Mouse (Mus musculus) heart, embryonic 16.5 days (tissue): ENCODE measurements around the gene 4930451I11Rik. TPM values are rescaled to one million over a fixed set of nuclear protein-coding genes. Genes with fewer than 3 reads are reported as not detected.

Experiments
- ATAC-seq: fragments of 200-750 bp; cut with Nextera tagmentation; replicated peaks from 2 replicates; pipeline ENCODE4 v1.8.0; 2017; ENCODE audit warnings: moderate number of reproducible peaks; ENCODE audit not compliant: insufficient read depth, low FRiP score; ENCODE audit errors: extremely low read depth
- H3K27ac ChIP-seq: fragments of 300-500 bp; sonication (generic); 2 replicates; pipeline ENCODE4 v1.5.1; 2014; ENCODE audit warnings: mild to moderate bottlenecking, low read length, control low read depth, moderate library complexity
- H3K27me3 ChIP-seq: fragments of 300-500 bp; sonication (generic); 2 replicates; pipeline ENCODE4 v1.6.1; 2014; ENCODE audit warnings: low read length, mixed read lengths; ENCODE audit not compliant: control insufficient read depth, insufficient read depth
- H3K36me3 ChIP-seq: fragments of 300-500 bp; sonication (generic); 2 replicates; pipeline ENCODE4 v1.6.1; 2014; ENCODE audit not compliant: control insufficient read depth, insufficient read depth
- H3K4me1 ChIP-seq: fragments of 300-500 bp; sonication (generic); 2 replicates; pipeline ENCODE4 v1.6.1; 2014; ENCODE audit warnings: low read length, mixed read lengths; ENCODE audit not compliant: control insufficient read depth, insufficient read depth
- H3K4me2 ChIP-seq: fragments of 300-500 bp; sonication (generic); 2 replicates; pipeline ENCODE4 v1.6.1; 2014; ENCODE audit warnings: low read depth, mild to moderate bottlenecking, control low read depth, low read length
- H3K4me3 ChIP-seq: fragments of 300-500 bp; sonication (generic); 2 replicates; pipeline ENCODE4 v1.5.1; 2014; ENCODE audit warnings: mild to moderate bottlenecking, control low read depth, low read length
- H3K9ac ChIP-seq: fragments of 300-500 bp; sonication (generic); 2 replicates; pipeline ENCODE4 v1.6.1; 2014; ENCODE audit warnings: low read length, control low read depth
- H3K9me3 ChIP-seq: fragments of 300-500 bp; sonication (generic); replicated peaks from 2 replicates; pipeline ENCODE4 v1.6.1; 2016; ENCODE audit warnings: low read length; ENCODE audit not compliant: control insufficient read depth
- WGBS: fragments of 180-500 bp; shearing (Covaris S2); extraction: QIAGEN DNeasy Blood & Tissue Kit; methylation state at CpG from one replicate; pipeline ENCODE4 v1.1.7; 2014; 5-methylcytosine and 5-hydroxymethylcytosine counted together
- polyA plus RNA-seq: library from polyadenylated mRNA; unstranded; fragments of >200 nt; fragmentation: Nextera tagmentation; extraction: Ambion mirVana; gene quantifications from 2 replicates; pipeline ENCODE4 v1.2.1, GENCODE M21; 2015

Gene 4930451I11Rik
- polyA plus RNA-seq, 1 experiment from 2014 or later: not detected

- Histone ChIP-seq H3K36me3 (no peaks in the 10 kb centered on the region), H3K27ac (peak overlapping the region; percentile 90), H3K9ac (peak overlapping the region; percentile 68), H3K4me2 (peak overlapping the region; percentile 66), H3K9me3 (no peaks in the 10 kb centered on the region), H3K27me3 (no peaks in the 10 kb centered on the region), H3K4me3 (peak overlapping the region; percentile 63), H3K4me1 (peaks cover 15% of the 10 kb centered on the region)
- under 1% methylated on average over 43 of the region's 43 CpGs for WGBS
- ATAC-seq: peak; percentile 92
These were observed 22.6 kb downstream of the 4930451I11Rik start for GRCm38 (mm10) chr7:126808703-126809455.

DNA sequence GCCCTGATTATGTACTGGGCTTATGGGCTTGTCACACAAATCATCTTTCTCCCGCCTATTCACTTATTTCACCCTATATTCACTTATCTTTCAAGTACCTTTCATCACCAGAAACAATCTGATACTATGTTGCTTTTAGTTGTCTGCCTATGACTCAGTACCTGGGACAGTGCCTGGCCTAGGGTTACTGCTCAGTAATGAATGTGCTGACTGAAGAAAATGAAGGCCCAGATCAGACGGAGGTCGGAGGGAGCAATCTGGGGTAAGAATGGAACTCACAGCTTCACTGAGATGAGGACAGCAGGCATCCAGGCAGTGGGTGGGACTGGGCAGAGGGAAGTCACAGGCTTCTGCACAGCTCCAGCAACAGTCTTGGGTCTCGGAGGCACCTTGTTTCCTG, 24.0 kb downstream of the 4930451I11Rik start:
- Histone ChIP-seq H3K4me2 (peak overlapping the region; percentile 66), H3K9me3 (no peaks in the 10 kb centered on the region), H3K9ac (peak overlapping the region; percentile 68), H3K4me1 (peaks cover 15% of the 10 kb centered on the region), H3K27me3 (no peaks in the 10 kb centered on the region), H3K36me3 (no peaks in the 10 kb centered on the region), H3K27ac (no peak overlapping the region), H3K4me3 (peak overlapping the region; percentile 63; the same call in 1 of the 2 replicates)
- no peak for ATAC-seq
- WGBS: 52% methylated on average over 4 of the region's 4 CpGs

DNA sequence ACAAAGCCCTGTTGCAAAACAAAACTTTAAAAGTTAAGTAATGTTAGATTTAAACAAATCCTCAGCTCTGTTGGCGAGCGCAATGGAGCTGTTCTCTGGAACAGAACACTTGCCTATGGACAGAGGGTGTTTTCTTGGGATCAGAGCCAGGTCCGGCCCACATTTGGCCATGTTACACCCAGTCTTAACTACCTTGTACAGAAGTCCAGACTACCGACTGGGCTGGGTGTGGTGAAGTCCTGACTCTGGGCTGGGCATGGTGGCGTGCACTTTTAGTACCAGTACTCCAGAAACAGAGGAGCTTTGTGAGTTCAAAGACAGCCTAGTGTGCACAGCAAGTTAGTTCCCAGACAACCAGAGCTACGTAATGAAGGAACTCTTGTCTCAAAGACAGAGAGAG, 24.5 kb downstream of the 4930451I11Rik start:
- no peak overlapping the region for H3K4me2 ChIP-seq
- no peak for ATAC-seq

GRCm38 (mm10) chr7:126803751-126804150, 27.7 kb downstream of the 4930451I11Rik start:
- no peak overlapping the region for H3K4me2 ChIP-seq
- H3K4me3 ChIP-seq: no peak overlapping the region
- H3K27me3 ChIP-seq: no peaks in the 10 kb centered on the region
- H3K9ac ChIP-seq: no peak overlapping the region
- H3K4me1 ChIP-seq: peaks cover 23% of the 10 kb centered on the region
- H3K9me3 ChIP-seq: no peaks in the 10 kb centered on the region
- no peak for ATAC-seq
- no peaks in the 10 kb centered on the region for H3K36me3 ChIP-seq
- H3K27ac ChIP-seq: no peak overlapping the region

More for the DNA sequence above, 24.5 kb downstream of the 4930451I11Rik start:
- no peak overlapping the region for H3K4me3 ChIP-seq
- no peak overlapping the region for H3K27ac ChIP-seq
- no peak overlapping the region for H3K9ac ChIP-seq
- no peaks in the 10 kb centered on the region for H3K36me3 ChIP-seq
- WGBS: 67% methylated on average over 6 of the region's 6 CpGs
- H3K9me3 ChIP-seq: no peaks in the 10 kb centered on the region
- H3K4me1 ChIP-seq: peaks cover 15% of the 10 kb centered on the region
- H3K27me3 ChIP-seq: no peaks in the 10 kb centered on the region

GRCm38 (mm10) chr7:126803181-126803580, 28.3 kb downstream of the 4930451I11Rik start:
- WGBS: 82% methylated on average over 6 of the region's 6 CpGs
- Histone ChIP-seq H3K4me2 (no peak overlapping the region), H3K27ac (no peak overlapping the region), H3K27me3 (no peaks in the 10 kb centered on the region), H3K9ac (no peak overlapping the region), H3K4me1 (peaks cover 18% of the 10 kb centered on the region), H3K9me3 (no peaks in the 10 kb centered on the region), H3K4me3 (no peak overlapping the region), H3K36me3 (no peaks in the 10 kb centered on the region)
- ATAC-seq: no peak

DNA sequence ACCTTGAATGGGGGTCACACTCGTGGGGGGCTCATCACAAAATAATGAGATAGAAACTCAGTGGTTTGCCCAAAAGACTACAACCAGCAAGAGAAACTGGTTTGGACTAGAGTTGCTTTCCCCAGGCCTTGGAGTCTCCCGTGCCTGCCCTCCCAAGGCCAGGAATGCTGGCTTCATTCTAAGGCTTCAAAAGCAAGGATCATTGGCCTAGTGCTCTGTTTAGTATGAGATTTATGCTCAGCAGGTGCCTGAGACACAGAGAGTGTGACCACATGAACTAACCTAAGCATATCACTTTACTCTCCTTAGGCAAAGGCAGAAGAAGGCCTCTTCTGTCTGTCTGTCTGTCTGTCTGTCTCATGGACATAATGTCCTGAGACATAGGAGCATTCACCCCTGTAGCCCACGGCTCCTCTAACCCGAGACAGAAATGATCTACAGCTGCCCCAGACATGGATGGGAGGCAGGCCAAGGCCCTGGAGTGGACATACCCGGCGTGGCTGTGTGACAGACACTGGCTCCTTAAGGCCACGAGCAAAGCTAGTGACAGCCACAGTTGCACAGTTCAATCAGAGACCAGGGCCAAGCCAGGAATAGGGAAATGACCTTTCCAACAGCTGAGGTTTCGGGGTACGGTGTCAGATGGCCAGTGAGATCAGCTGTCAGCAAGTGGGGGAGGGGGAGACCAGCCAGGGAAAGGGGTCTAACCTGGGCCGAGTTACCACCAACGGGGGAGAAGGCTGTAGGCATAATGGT, 29.1 kb downstream of the 4930451I11Rik start:
- H3K4me2 ChIP-seq: no peak overlapping the region
- no peaks in the 10 kb centered on the region; the same call in 1 of the 2 replicates for H3K36me3 ChIP-seq
- no peak for ATAC-seq
- no peak overlapping the region for H3K9ac ChIP-seq
- H3K27me3 ChIP-seq: no peaks in the 10 kb centered on the region
- 80% methylated on average over 11 of the region's 11 CpGs for WGBS
- no peak overlapping the region for H3K27ac ChIP-seq
- no peak overlapping the region for H3K4me3 ChIP-seq
- no peaks in the 10 kb centered on the region for H3K9me3 ChIP-seq
- peaks cover 17% of the 10 kb centered on the region for H3K4me1 ChIP-seq

DNA sequence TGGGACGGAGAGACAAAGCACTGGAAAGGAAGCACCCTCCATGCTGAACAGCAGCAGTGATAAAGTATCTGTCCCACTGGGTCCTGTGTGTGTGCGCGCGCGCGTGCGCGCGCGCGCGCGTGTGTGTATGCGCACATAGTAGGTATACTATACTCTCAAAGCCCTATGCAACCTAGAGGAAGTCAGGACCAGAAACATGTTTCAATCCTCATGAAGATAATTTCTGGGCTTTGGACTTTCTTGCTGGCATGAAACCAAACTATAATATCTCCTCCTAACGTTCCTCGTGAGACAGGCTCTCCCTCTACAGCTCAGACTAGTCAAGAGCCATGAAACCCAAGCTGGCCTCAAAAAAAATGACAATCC, 30.4 kb downstream of the 4930451I11Rik start:
- no peak overlapping the region for H3K9ac ChIP-seq
- peaks cover 13% of the 10 kb centered on the region for H3K36me3 ChIP-seq
- H3K27me3 ChIP-seq: no peaks in the 10 kb centered on the region
- no peak for ATAC-seq
- WGBS: 83% methylated on average over 16 of the region's 16 CpGs
- H3K4me3 ChIP-seq: no peak overlapping the region
- peaks cover 26% of the 10 kb centered on the region for H3K4me1 ChIP-seq
- no peak overlapping the region for H3K27ac ChIP-seq
- H3K4me2 ChIP-seq: no peak overlapping the region
- no peaks in the 10 kb centered on the region for H3K9me3 ChIP-seq

GRCm38 (mm10) chr7:126800269-126801056, 31.0 kb downstream of the 4930451I11Rik start:
- peak overlapping the region; percentile 92 for H3K4me2 ChIP-seq
- H3K27ac ChIP-seq: peak overlapping the region; percentile 100
- H3K4me1 ChIP-seq: peaks cover 30% of the 10 kb centered on the region
- no peaks in the 10 kb centered on the region for H3K27me3 ChIP-seq
- H3K36me3 ChIP-seq: peaks cover 18% of the 10 kb centered on the region
- H3K4me3 ChIP-seq: peak overlapping the region; percentile 80
- H3K9ac ChIP-seq: peak overlapping the region; percentile 92
- no peak for ATAC-seq
- no peaks in the 10 kb centered on the region for H3K9me3 ChIP-seq
- WGBS: 58% methylated on average over 5 of the region's 5 CpGs
